Mouse (Mus musculus) testis, postnatal 14 days (tissue): Measurements from ENCODE around the gene Mfsd12.

Experiments used
- DNase-seq: peaks from one replicate; pipeline ENCODE4 v3.0.0; 2021; ENCODE audit warnings: low spot score

Mfsd12 gene

GRCm38 (mm10) chr10:81383802-81384604 is 26.7 kb downstream of the Mfsd12 start, which contains the start of the genes Dohh and Gm48551:
TSS of gene Dohh (plus strand) at chr10:81384428.
TSS of gene Gm48551 (plus strand) at chr10:81384466.
- DNase-seq, result peak; percentile 98

DNA sequence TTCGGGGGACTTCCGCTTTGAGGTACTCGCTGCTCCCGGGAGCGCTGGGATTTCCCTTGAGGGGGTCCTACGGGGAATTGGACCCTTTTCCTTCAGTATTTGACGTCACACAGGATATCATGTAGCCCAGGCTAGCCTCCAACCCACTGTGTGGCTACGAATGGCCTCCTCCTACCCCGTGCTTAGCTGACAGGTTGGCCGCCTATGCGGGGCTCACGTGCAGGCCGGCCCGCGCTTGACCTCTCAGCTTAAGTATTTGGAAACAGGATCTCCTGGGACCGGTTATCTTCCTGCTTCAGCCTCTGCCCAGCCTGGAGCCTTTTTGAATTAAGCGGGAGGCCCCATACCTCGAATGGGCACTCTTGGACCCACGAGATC is 27.3 kb downstream of the Mfsd12 start:
- DNase-seq, result no peak

GRCm38 (mm10) chr10:81385603-81386306 is 28.5 kb downstream of the Mfsd12 start:
- no peak for DNase-seq

DNA sequence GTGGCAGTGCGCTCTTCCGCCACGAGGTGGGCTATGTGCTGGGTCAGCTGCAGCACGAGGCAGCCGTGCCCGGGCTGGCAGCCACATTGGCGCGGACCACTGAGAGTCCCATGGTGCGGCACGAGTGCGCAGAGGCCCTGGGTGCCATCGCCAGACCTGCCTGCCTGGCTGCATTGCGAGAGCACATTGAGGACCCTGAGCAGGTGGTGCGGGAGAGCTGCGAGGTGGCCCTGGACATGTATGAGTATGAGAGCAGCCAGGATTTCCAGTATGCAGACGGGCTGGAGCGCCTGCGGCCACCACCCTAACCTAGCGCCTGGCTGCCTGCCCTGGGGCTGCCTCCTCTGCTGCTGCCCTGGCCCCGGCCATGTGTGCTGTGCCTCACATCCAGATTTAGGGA is 30.4 kb downstream of the Mfsd12 start:
- DNase-seq, result no peak

- DNase-seq, result no peak
Measured at GRCm38 (mm10) chr10:81388505-81389055, 31.3 kb downstream of the Mfsd12 start, which contains the start of gene Gm48552. TSS of gene Gm48552 (plus strand) at chr10:81389005.

- DNase-seq, result peak; percentile 80
Measured at GRCm38 (mm10) chr10:81389373-81389772, 32.1 kb downstream of the Mfsd12 start.

DNA sequence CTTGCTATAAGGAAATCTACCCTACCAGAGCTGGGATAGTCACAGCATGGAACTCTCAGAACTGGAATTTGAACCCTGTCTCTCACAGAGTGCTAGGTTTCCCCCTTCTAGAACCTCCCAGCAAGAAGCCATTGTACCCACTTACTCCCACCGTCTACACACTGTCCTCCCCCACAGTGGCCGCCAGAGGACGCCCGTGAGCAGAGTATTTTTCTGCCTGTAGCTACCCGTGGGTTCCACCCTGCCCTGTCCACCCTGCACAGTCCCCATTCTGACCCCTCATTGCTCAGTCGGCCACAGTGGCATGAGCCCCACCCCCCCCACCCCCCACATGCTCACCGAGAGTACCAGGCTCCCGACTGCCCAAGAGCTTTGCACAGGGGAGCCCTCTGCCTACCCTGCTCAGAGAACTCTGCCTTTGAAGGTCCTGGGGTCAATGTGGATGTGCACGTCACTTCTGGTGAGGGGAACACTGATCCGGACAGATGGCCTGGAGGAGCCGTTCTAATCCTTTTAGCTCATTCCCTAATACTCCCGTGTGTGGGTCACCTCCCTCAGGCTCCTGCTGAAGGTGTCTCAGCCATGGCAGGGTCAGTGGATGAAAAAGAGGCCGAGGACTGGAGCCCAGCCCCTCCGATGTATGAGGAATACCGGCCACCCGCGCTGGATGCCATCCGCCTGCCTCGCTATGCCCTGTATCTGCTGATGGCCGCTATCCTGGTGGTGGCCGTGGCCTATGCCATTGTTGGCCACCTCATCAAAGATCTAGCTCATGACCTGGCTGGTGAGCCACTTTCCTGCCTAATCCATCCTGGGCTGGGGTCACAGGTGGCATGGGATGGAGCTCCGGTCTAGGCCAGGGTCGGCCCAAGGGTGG is 32.7 kb downstream of the Mfsd12 start:
- no peak for DNase-seq

DNA sequence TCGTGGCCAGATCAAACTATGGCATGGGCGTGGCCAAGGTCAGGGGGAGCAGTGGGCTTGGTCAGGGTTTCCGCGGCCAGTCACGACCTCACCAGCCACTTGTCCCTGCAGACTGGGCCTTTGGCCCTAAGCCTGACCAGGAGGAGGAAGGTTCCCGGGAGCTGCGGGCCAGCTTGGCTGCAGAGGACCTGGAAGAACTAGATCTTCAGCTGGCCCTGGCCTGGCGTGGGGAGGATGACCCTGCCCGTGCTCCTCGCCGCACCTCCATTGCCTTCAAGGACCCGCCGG is 33.3 kb downstream of the Mfsd12 start:
- no peak for DNase-seq

GRCm38 (mm10) chr10:81392270-81392669 is 35.0 kb downstream of the Mfsd12 start:
- DNase-seq, result no peak

GRCm38 (mm10) chr10:81392781-81393185 is 35.5 kb downstream of the Mfsd12 start, which contains the start of gene Smim24:
TSS of gene Smim24 (plus strand) at chr10:81393051.
- no peak for DNase-seq

GRCm38 (mm10) chr10:81393456-81394063 is 36.3 kb downstream of the Mfsd12 start:
- no peak for DNase-seq

DNA sequence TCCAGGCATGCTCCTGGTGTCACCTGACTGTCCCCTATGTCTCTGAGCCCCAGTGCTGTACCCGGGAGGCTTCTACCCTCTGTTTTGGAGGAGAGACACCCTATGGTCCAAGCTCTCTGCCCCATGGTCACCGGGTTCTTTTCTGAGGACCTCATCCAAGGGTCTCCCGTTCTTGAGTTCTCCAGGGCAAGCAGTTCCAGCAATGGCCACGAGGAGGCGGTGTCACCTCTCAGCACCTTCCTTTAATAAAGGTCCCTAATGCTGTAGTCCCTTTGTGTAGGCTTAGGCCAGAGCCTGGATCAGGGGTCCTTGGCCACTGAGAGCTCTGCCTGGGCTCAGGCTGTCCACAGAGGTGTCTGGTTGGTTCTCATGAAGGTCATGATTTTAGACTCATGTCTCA is 37.8 kb downstream of the Mfsd12 start:
- DNase-seq, result no peak

DNA sequence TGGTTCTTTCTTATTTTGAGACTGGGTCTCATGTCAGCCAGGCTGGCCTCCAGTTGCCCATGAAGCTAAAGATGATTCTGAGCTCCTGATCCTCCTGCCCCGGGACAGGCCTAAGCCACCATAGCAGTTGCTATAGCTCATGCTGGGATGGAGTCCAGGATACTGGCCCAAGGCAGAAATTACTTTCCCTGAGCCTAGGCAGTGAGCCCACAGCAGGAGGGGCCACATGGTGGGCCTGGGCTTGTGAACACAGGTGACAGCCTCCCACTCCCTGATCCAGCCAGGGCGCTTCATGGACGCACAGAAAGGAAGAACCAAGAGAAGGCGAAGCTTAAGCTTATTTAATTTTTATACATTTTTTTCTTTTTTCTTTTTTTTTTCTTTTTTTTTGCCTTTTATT is 38.6 kb downstream of the Mfsd12 start:
- DNase-seq, result no peak

GRCm38 (mm10) chr10:81396749-81397148 is 39.5 kb downstream of the Mfsd12 start:
- DNase-seq, result no peak

- DNase-seq, result no peak
Measured at GRCm38 (mm10) chr10:81399296-81399695, 42.0 kb downstream of the Mfsd12 start.

DNA sequence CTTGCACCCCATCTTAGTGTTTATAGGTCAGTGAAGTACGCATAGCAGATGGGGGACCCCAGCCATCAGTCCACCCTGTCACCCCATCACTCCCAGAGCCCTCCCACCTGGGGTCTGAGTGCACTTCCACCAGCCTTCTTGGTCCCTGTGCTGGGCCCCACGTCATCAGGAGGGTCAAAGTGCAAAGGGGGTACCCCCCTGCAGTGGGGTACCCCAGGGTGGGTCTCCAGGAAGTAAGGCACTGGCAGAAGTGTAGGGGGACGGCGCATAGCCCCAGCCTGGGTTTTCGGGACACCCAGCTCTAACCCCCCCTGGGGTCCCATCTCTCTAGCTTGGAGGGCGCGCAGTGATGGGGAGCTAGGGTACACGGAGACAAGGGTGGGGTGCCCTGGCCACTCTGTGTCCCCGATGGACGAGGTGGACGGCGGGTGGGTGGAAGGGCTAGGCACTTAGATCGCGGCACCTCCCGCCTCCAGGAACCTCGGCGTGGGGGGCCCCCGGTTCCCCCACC is 42.6 kb downstream of the Mfsd12 start:
- no peak for DNase-seq

GRCm38 (mm10) chr10:81400371-81401204 is 43.3 kb downstream of the Mfsd12 start:
- no peak for DNase-seq

DNA sequence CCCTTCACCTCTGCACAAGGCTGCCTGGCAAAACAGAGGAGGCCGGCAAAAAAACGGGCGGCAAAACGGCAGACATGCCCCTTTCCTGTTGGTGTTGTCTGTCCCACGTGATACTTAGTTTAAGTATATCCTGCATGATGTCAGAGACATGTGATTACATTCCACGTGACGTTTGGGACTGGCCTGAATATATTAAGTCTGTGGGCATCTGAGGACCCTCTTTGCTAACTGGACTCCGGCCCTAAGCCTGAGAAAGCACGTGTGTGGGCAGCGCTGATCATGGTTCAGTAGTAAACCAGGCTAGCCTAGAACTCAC is 43.9 kb downstream of the Mfsd12 start:
- no peak for DNase-seq

GRCm38 (mm10) chr10:81401521-81402226 is 44.4 kb downstream of the Mfsd12 start:
- peak; percentile 88 for DNase-seq

DNA sequence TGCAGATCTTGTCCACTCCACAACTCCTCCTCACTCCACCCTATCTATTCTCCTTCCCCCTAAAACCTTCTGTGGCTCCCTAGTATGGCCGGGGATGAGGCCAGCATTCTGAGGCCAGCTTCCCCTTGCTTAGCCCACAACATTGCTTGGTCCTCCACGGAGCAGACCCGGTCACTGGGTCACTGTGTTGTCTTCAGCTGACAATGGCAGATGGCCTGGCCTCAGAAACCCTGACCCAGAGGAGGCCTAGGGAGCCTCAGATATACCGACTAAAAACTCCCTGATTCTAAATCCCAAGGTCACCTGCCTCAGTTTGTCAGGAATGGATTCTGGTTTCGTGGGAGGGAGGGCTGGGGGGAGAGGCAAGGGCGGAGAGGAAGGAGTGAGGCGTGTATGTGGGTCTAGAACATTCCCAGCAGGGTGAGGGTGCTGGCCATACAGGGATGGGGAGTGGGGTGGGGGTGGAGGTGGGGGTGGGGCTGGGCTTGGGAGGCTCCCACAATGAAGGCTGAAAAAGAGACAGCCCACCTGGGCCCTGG is 45.0 kb downstream of the Mfsd12 start:
- no peak for DNase-seq
